In genomic region chr17:55957168-55957567, GRCm38 (mm10) we compare ENCODE assay signal across 8 mouse cellular contexts. TPM values are rescaled to one million over a fixed set of nuclear protein-coding genes. Genes with fewer than 3 reads are reported as not detected.
DNase-seq lines count a peak whose midpoint lies in the region; ATAC-seq and TF ChIP-seq lines count a peak whose summit lies in the region.

No protein-coding gene starts in this region.

- H3K36me3 ChIP-seq in ES-Bruce4 (ENCODE audit: control insufficient read depth, insufficient read depth, low read length, poor library complexity, severe bottlenecking): no peaks in the 10 kb centered on the region
- H3K36me3 ChIP-seq in embryonic facial prominence, embryonic 14.5 days (ENCODE audit: control insufficient read depth, insufficient read depth, low read length): peaks cover 14% of the 10 kb centered on the region; the same call in 1 of the 2 replicates
- H3K36me3 ChIP-seq in hindbrain, embryonic 10.5 days: peaks cover 18% of the 10 kb centered on the region

- ATAC-seq in embryonic facial prominence, embryonic 14.5 days (ENCODE audit: low read depth): no peak
- no peak for ATAC-seq in activated CD4-positive, CD25-positive, alpha-beta regulatory T cell, adult 4 months

- peaks cover 12% of the 10 kb centered on the region for H3K4me1 ChIP-seq in ES-Bruce4 (ENCODE audit: control insufficient read depth, insufficient read depth, low read length)
- H3K4me1 ChIP-seq in embryonic facial prominence, embryonic 14.5 days (ENCODE audit: control insufficient read depth, insufficient read depth, low read length): peaks cover 16% of the 10 kb centered on the region
- H3K4me1 ChIP-seq in hindbrain, embryonic 10.5 days (replicated peaks): peaks cover 37% of the 10 kb centered on the region

- no peak for TF ChIP-seq EP300 in ES-Bruce4 (IDR thresholded peaks at IDR 0.05; ENCODE audit: insufficient read depth, low read depth, low read length)

- no peak overlapping the region for H3K27ac ChIP-seq in ES-Bruce4 (ENCODE audit: insufficient read depth, low read length)
- no peak overlapping the region for H3K27ac ChIP-seq in embryonic facial prominence, embryonic 14.5 days (replicated peaks; ENCODE audit: low read depth, low read length)
- peak overlapping the region; percentile 69 for H3K27ac ChIP-seq in hindbrain, embryonic 10.5 days

- WGBS in embryonic facial prominence, embryonic 14.5 days: 17% methylated on average over 9 of the region's 9 CpGs
- 15% methylated on average over 9 of the region's 9 CpGs for WGBS in hindbrain, embryonic 10.5 days

- no peak overlapping the region for H3K9ac ChIP-seq in ES-Bruce4 (ENCODE audit: low read depth, poor library complexity, severe bottlenecking)
- no peak overlapping the region for H3K9ac ChIP-seq in embryonic facial prominence, embryonic 14.5 days (ENCODE audit: low read depth, low read length)

- peak; percentile 81 for DNase-seq in adrenal gland, postnatal 25 days
- DNase-seq in embryonic facial prominence, embryonic 14.5 days (ENCODE audit: low spot score): peak; percentile 76
- DNase-seq in hindbrain, embryonic 10.5 days (ENCODE audit: low spot score): peak; percentile 81
- peak; percentile 65 for DNase-seq in layer of hippocampus, adult 9-10 months (ENCODE audit: low spot score)
- peak; percentile 65 to 81 for DNase-seq in lung, postnatal 4 days
- peak; percentile 74 to 82 for DNase-seq in right cerebral cortex, postnatal 10 days (ENCODE audit: low spot score in 2 of 2)

- H3K4me2 ChIP-seq in embryonic facial prominence, embryonic 14.5 days (ENCODE audit: low read depth, low read length): no peak overlapping the region

- no peak for TF ChIP-seq POLR2A in ES-Bruce4 (IDR thresholded peaks at IDR 0.05; ENCODE audit: insufficient read depth, low read length)

- H3K9me3 ChIP-seq in ES-Bruce4 (replicated peaks; ENCODE audit: control insufficient read depth, insufficient read depth, low read length, poor library complexity, severe bottlenecking): no peaks in the 10 kb centered on the region
- H3K9me3 ChIP-seq in embryonic facial prominence, embryonic 14.5 days (ENCODE audit: control insufficient read depth, low read length): no peaks in the 10 kb centered on the region
- no peaks in the 10 kb centered on the region for H3K9me3 ChIP-seq in hindbrain, embryonic 10.5 days

- TF ChIP-seq CTCF in ES-Bruce4 (IDR thresholded peaks at IDR 0.05; ENCODE audit: low read depth, low read length): peak; percentile 79

- H3K27me3 ChIP-seq in ES-Bruce4 (ENCODE audit: control insufficient read depth, insufficient read depth, low read length, poor library complexity, severe bottlenecking): no peaks in the 10 kb centered on the region
- H3K27me3 ChIP-seq in embryonic facial prominence, embryonic 14.5 days (replicated peaks; ENCODE audit: control insufficient read depth, insufficient read depth, low read length): no peaks in the 10 kb centered on the region
- peaks cover 14% of the 10 kb centered on the region for H3K27me3 ChIP-seq in hindbrain, embryonic 10.5 days (ENCODE audit: insufficient read depth, poor library complexity, severe bottlenecking)

- H3K4me3 ChIP-seq in ES-Bruce4 (ENCODE audit: low read depth, low read length): no peak overlapping the region
- H3K4me3 ChIP-seq in embryonic facial prominence, embryonic 14.5 days (ENCODE audit: low read depth, low read length): no peak overlapping the region
- peak overlapping the region; percentile 57; the same call in 1 of the 2 replicates for H3K4me3 ChIP-seq in hindbrain, embryonic 10.5 days

RNA-seq across cellular contexts. Expression of gene Yju2, which starts 1.7 kb away (rescaled TPM):
- polyA plus RNA-seq in ES-Bruce4 (2011; ENCODE audit: insufficient read depth, insufficient read length, low read depth, missing spikeins): 10.7 and 11.0 TPM in 2 replicates
- 21.2 and 27.5 TPM in 2 replicates for total RNA-seq in adrenal gland, postnatal 25 days (2021)
- 16.8 and 20.2 TPM in 2 replicates for polyA plus RNA-seq in embryonic facial prominence, embryonic 14.5 days (2014; fragmentation: Nextera tagmentation; extraction: Ambion mirVana)
- 28.5 and 31.3 TPM in 2 replicates for polyA plus RNA-seq in hindbrain, embryonic 10.5 days (2016; fragmentation: Nextera tagmentation; extraction: Ambion mirVana)
- polyA plus RNA-seq in activated CD4-positive, CD25-positive, alpha-beta regulatory T cell, adult 4 months (2017; shearing (Covaris generic)): 10 to 100 TPM; 26.9 to 30.2 TPM

RNA-seq across cellular contexts. Expression of gene Ebi3, which starts 4.7 kb away (rescaled TPM):
- not detected in 2 replicates for polyA plus RNA-seq in ES-Bruce4 (2011; ENCODE audit: insufficient read depth, insufficient read length, low read depth, missing spikeins)
- 0.27 and 0.81 TPM in 2 replicates for total RNA-seq in adrenal gland, postnatal 25 days (2021)
- polyA plus RNA-seq in embryonic facial prominence, embryonic 14.5 days (2014; fragmentation: Nextera tagmentation; extraction: Ambion mirVana): 3.5 and 4.2 TPM in 2 replicates
- polyA plus RNA-seq in hindbrain, embryonic 10.5 days (2016; fragmentation: Nextera tagmentation; extraction: Ambion mirVana): 1.9 and 2.8 TPM in 2 replicates
- 10 to 100 TPM; 52.7 to 95.2 TPM for polyA plus RNA-seq in activated CD4-positive, CD25-positive, alpha-beta regulatory T cell, adult 4 months (2017; shearing (Covaris generic))

RNA-seq across cellular contexts. Expression of gene Zfp119b, which starts 7.9 kb away (rescaled TPM):
- 7.5 and 7.8 TPM in 2 replicates for polyA plus RNA-seq in ES-Bruce4 (2011; ENCODE audit: insufficient read depth, insufficient read length, low read depth, missing spikeins)
- 3.3 and 4.6 TPM in 2 replicates for total RNA-seq in adrenal gland, postnatal 25 days (2021)
- 6.0 and 7.3 TPM in 2 replicates for polyA plus RNA-seq in embryonic facial prominence, embryonic 14.5 days (2014; fragmentation: Nextera tagmentation; extraction: Ambion mirVana)
- 4.6 and 5.6 TPM in 2 replicates for polyA plus RNA-seq in hindbrain, embryonic 10.5 days (2016; fragmentation: Nextera tagmentation; extraction: Ambion mirVana)
- 10 to 100 TPM; 17.2 to 17.4 TPM for polyA plus RNA-seq in activated CD4-positive, CD25-positive, alpha-beta regulatory T cell, adult 4 months (2017; shearing (Covaris generic))

RNA-seq across cellular contexts. Expression of gene Shd, which starts 13.1 kb away (rescaled TPM):
- polyA plus RNA-seq in ES-Bruce4 (2011; ENCODE audit: insufficient read depth, insufficient read length, low read depth, missing spikeins): 2.5 and 4.3 TPM in 2 replicates
- total RNA-seq in adrenal gland, postnatal 25 days (2021): 1.4 and 2.2 TPM in 2 replicates
- polyA plus RNA-seq in embryonic facial prominence, embryonic 14.5 days (2014; fragmentation: Nextera tagmentation; extraction: Ambion mirVana): 11.0 and 18.9 TPM in 2 replicates
- 52.0 and 105 TPM in 2 replicates for polyA plus RNA-seq in hindbrain, embryonic 10.5 days (2016; fragmentation: Nextera tagmentation; extraction: Ambion mirVana)
- not detected for polyA plus RNA-seq in activated CD4-positive, CD25-positive, alpha-beta regulatory T cell, adult 4 months (2017; shearing (Covaris generic))

RNA-seq across cellular contexts. Expression of gene Fsd1, which starts 29.1 kb away (rescaled TPM):
- polyA plus RNA-seq in ES-Bruce4 (2011; ENCODE audit: insufficient read depth, insufficient read length, low read depth, missing spikeins): 22.0 and 46.7 TPM in 2 replicates
- 1.5 and 2.2 TPM in 2 replicates for total RNA-seq in adrenal gland, postnatal 25 days (2021)
- polyA plus RNA-seq in embryonic facial prominence, embryonic 14.5 days (2014; fragmentation: Nextera tagmentation; extraction: Ambion mirVana): 13.0 and 19.8 TPM in 2 replicates
- polyA plus RNA-seq in hindbrain, embryonic 10.5 days (2016; fragmentation: Nextera tagmentation; extraction: Ambion mirVana): 67.6 and 99.5 TPM in 2 replicates
- polyA plus RNA-seq in activated CD4-positive, CD25-positive, alpha-beta regulatory T cell, adult 4 months (2017; shearing (Covaris generic)): not detected

Comparison
In these comparisons a context has a peak if more than half of its experiments do, and no peak if none do; other contexts are left out.
1. RNA of gene Ebi3, which starts 4.7 kb away (polyA plus RNA-seq): 52.7 to 95.2 TPM in activated CD4-positive, CD25-positive, alpha-beta regulatory T cell, adult 4 months; 3.5 to 4.2 TPM in embryonic facial prominence, embryonic 14.5 days, 1.9 to 2.8 TPM in hindbrain, embryonic 10.5 days and not detected in ES-Bruce4; every median in the first group is over 10 times any median in the second.
2. Peak in every context shown above with its lines, with median percentiles within 50 percentile points of each other: DNase-seq.